Mouse (Mus musculus) embryonic facial prominence, embryonic 10.5 days (tissue): ENCODE measurements around the gene Plxna3. TPM values are rescaled to one million over a fixed set of nuclear protein-coding genes. Genes with fewer than 3 reads are reported as not detected.

Experiments used
- DNase-seq: peaks from one replicate; pipeline ENCODE4 v3.0.0-alpha.2; 2017; ENCODE audit warnings: low spot score
- H3K27ac ChIP-seq: fragments of 300-500 bp; sonication (generic); replicated peaks from 2 replicates; pipeline ENCODE4 v1.5.1; 2016; ENCODE audit warnings: mild to moderate bottlenecking
- H3K27me3 ChIP-seq: fragments of 300-500 bp; sonication (generic); replicated peaks from 2 replicates; pipeline ENCODE4 v1.6.1; 2016; ENCODE audit warnings: low read depth, mild to moderate bottlenecking; ENCODE audit not compliant: poor library complexity, severe bottlenecking
- H3K36me3 ChIP-seq: fragments of 300-500 bp; sonication (generic); replicated peaks from 2 replicates; pipeline ENCODE4 v1.6.1; 2016; ENCODE audit warnings: mild to moderate bottlenecking, moderate library complexity
- H3K4me1 ChIP-seq: fragments of 300-500 bp; sonication (generic); 2 replicates; pipeline ENCODE4 v1.6.1; 2016
- H3K4me3 ChIP-seq: fragments of 300-500 bp; sonication (generic); 2 replicates; pipeline ENCODE4 v1.5.1; 2016; ENCODE audit warnings: mild to moderate bottlenecking, moderate library complexity
- H3K9me3 ChIP-seq: fragments of 300-500 bp; sonication (generic); 2 replicates; pipeline ENCODE4 v1.6.1; 2016; ENCODE audit warnings: mild to moderate bottlenecking
- WGBS: fragments of 180-500 bp; shearing (Covaris S2); methylation state at CpG from one replicate; pipeline ENCODE4 v1.1.7; 2016; 5-methylcytosine and 5-hydroxymethylcytosine counted together
- microRNA-seq: library from miRNA; unstranded; fragments of <30 nt; microRNA quantifications from one replicate; pipeline ENCODE4, GENCODE M21; 2017
- polyA plus RNA-seq: library from polyadenylated mRNA; unstranded; fragments of >200 nt; fragmentation: Nextera tagmentation; extraction: Ambion mirVana; gene quantifications from 2 replicates; pipeline ENCODE4 v1.2.1, GENCODE M21; 2016

Gene Plxna3
- polyA plus RNA-seq, 1 experiment from 2014 or later, result 18.3 TPM

DNA sequence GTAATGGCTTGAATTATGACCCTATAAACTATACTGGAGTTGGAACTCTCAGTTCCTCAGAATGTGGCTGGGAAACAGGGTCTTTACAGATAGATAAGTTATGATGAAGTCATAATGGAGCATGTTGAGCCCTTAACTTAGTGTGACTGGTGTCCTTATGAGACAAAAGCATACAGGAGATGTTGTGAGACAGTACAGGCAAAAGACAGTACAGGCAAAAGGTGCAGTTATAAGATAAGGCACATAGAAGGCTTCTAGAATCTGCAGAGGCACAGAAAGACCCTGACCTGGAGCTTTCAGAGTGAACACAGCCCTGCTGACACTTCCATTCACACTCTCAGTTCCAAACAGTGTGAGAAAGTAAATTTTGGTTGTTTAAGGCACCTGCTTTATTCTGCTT lies 59.3 kb downstream of the Plxna3 start:
- Histone ChIP-seq H3K27ac (no peak overlapping the region), H3K27me3 (no peaks in the 10 kb centered on the region), H3K9me3 (no peaks in the 10 kb centered on the region), H3K4me1 (no peaks in the 10 kb centered on the region), H3K4me3 (no peak overlapping the region), H3K36me3 (peaks cover 33% of the 10 kb centered on the region)
- DNase-seq, result no peak

DNA sequence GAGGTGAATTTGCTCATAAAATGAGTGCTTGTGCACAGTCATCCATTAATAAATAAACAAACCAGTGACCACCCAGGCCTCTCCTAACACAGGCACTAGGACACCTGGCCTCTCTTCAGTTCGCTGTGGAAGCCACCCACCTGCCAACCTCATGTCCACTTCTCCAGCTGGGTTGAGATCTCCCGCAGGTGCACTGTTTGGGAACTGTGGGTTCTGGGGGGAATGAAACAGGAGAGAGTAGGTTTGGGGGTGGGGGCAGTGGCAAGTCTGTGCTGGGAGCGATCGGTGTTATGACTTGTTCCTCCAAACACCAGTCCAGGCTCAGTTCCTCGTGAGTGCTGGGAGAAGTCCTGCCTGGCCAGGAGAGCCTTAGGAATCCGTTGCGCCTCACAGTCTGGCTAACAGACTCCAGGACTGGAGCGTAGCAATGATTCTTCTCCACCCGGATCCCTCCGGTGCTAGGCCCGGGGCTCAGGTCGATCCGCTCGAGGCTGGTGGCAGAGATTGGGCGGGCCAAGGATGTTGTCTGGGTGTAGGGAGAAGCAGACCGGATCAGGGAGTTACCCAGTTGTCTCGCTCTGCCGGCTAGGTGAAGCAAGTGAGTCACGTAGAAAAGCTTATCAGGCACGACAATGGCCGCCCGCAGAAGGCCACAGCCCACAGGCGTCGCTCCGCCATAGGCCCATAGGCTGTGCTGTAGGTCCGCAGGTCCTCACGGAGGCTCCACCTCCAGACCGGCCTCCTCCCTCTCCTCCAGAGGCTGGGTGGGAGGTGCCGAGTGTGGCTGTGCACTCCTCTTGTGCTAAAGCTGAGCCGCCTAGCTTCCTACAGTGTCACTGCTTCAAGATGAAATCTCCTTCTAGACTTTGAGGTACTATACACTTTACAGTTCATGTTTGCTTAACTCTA lies 63.9 kb downstream of the Plxna3 start, which contains the start of the genes Fam3a and Ikbkg:
Fam3a (minus strand) TSS at position 738 of the 909 bp plus-strand sequence.
Ikbkg (plus strand) TSS at position 756 of the 909 bp plus-strand sequence.
- Histone ChIP-seq H3K27ac (peak within 1 kb of the TSS; percentile 92), H3K27me3 (no peaks in the 10 kb centered on the region), H3K4me3 (peak within 1 kb of the TSS; percentile 66), H3K4me1 (peaks cover 4% of the 10 kb centered on the region), H3K9me3 (no peaks in the 10 kb centered on the region; the same call in 1 of the 2 replicates), H3K36me3 (peaks cover 2% of the 10 kb centered on the region; the same call in 1 of the 2 replicates)
- DNase-seq, result peak; percentile 86
- WGBS, result 15% methylated on average over 30 of the region's 30 CpGs

Small RNA genes lying within 50 kb of the gene (microRNA-seq; reads per million reads assigned to microRNA genes)
- not detected for gene Mir7092

Other genes starting within 250 kb of the Plxna3 start
- not detected in 2 replicates for gene Opn1mw, start 201.6 kb upstream of the Plxna3 start, polyA plus RNA-seq
- gene Mecp2, start 193.7 kb upstream of the Plxna3 start, polyA plus RNA-seq, result 12.4 and 15.7 TPM in 2 replicates
- gene Tex28, start 161.2 kb upstream of the Plxna3 start, polyA plus RNA-seq, result not detected in 2 replicates
- 0.10 TPM in 1 of 2 replicates, not detected in the other for gene Tktl1, start 151.8 kb upstream of the Plxna3 start, polyA plus RNA-seq
- gene Flna, start 79.2 kb upstream of the Plxna3 start, polyA plus RNA-seq, result 315 and 331 TPM in 2 replicates
- 25.9 and 27.8 TPM in 2 replicates for gene Emd, start 74.4 kb upstream of the Plxna3 start, polyA plus RNA-seq
- 846 and 850 TPM in 2 replicates for gene Rpl10, start 58.3 kb upstream of the Plxna3 start, polyA plus RNA-seq
- gene Taz, start 47.2 kb upstream of the Plxna3 start, polyA plus RNA-seq, result 68.8 and 70.4 TPM in 2 replicates
- 4.2 and 4.7 TPM in 2 replicates for gene Dnase1l1, start 46.7 kb upstream of the Plxna3 start, polyA plus RNA-seq
- gene Atp6ap1, start 32.0 kb upstream of the Plxna3 start, polyA plus RNA-seq, result 86.4 and 91.5 TPM in 2 replicates
- gene Gdi1, start 24.1 kb upstream of the Plxna3 start, polyA plus RNA-seq, result 231 and 251 TPM in 2 replicates
- 60.2 and 60.4 TPM in 2 replicates for gene Fam50a, start 16.0 kb upstream of the Plxna3 start, polyA plus RNA-seq
- gene Lage3, start 24.6 kb downstream of the Plxna3 start, polyA plus RNA-seq, result 114 and 119 TPM in 2 replicates
- gene Ubl4a, start 44.2 kb downstream of the Plxna3 start, polyA plus RNA-seq, result 61.1 and 69.8 TPM in 2 replicates
- gene Slc10a3, start 44.3 kb downstream of the Plxna3 start, polyA plus RNA-seq, result 12.3 and 13.0 TPM in 2 replicates
- gene Fam3a, start 64.2 kb downstream of the Plxna3 start, polyA plus RNA-seq, result 23.7 and 23.8 TPM in 2 replicates
- gene Ikbkg, start 64.2 kb downstream of the Plxna3 start, polyA plus RNA-seq, result 18.7 and 18.9 TPM in 2 replicates
- 54.7 and 57.3 TPM in 2 replicates for gene G6pdx, start 100.1 kb downstream of the Plxna3 start, polyA plus RNA-seq
- gene Gm6880, start 152.3 kb downstream of the Plxna3 start, polyA plus RNA-seq, result not detected in 2 replicates
- not detected in 2 replicates for gene Olfr1326-ps1, start 245.8 kb downstream of the Plxna3 start, polyA plus RNA-seq